Mouse (Mus musculus) bone marrow, adult 2 months (tissue): ENCODE results near the gene Afmid. TPM values are rescaled to one million over a fixed set of nuclear protein-coding genes. Genes with fewer than 3 reads are reported as not detected.

ENCODE experiments used
- H3K27ac ChIP-seq: fragments of 200-500 bp; 2 replicates; pipeline ENCODE4 v1.5.1; 2012; ENCODE audit warnings: low read depth, mild to moderate bottlenecking, control low read depth, inconsistent platforms, low read length; ENCODE audit not compliant: control insufficient read depth, poor library complexity, insufficient read depth
- H3K4me1 ChIP-seq: fragments of 200-500 bp; 2 replicates; pipeline ENCODE4 v1.6.1; 2011; ENCODE audit warnings: low read length; ENCODE audit not compliant: control insufficient read depth, insufficient read depth
- H3K4me3 ChIP-seq: fragments of 200-500 bp; replicated peaks from 2 replicates; pipeline ENCODE3; 2011; ENCODE audit warnings: mild to moderate bottlenecking, low read depth, low read length, control low read depth; ENCODE audit not compliant: control insufficient read depth
- CTCF ChIP-seq: fragments of 200-500 bp; IDR thresholded peaks from 2 replicates; pipeline ENCODE4 v1.5.1; 2011; ENCODE audit warnings: low read length, control low read depth; ENCODE audit not compliant: control insufficient read depth, insufficient read depth
- POLR2A ChIP-seq: fragments of 200-500 bp; IDR thresholded peaks from 2 replicates; pipeline ENCODE4 v1.6.1; 2011; ENCODE audit warnings: low read depth, mild to moderate bottlenecking, control low read depth, low read length, borderline replicate concordance; ENCODE audit not compliant: control insufficient read depth
- WGBS: fragments of 180-500 bp; shearing (Covaris S2); methylation state at CpG from one replicate; pipeline ENCODE4 v1.1.7; 2018; 5-methylcytosine and 5-hydroxymethylcytosine counted together
- polyA plus RNA-seq: library from polyadenylated mRNA; stranded (reverse); fragments of >200 nt; gene quantifications from 2 replicates; pipeline ENCODE4 v1.2.4, GENCODE M21; 2011; ENCODE audit warnings: low replicate concordance; ENCODE audit not compliant: missing spikeins, insufficient read depth, insufficient read length

The Afmid gene
- polyA plus RNA-seq, 1 experiment = 21.8 TPM

GRCm38 (mm10) chr11:117880977-117881358 is 55.2 kb downstream of the Afmid start:
- H3K27ac ChIP-seq = peak overlapping the region; percentile 4; the same call in 1 of the 2 replicates
- 75% methylated on average over 6 of the region's 6 CpGs for WGBS
- H3K4me1 ChIP-seq = peaks cover 11% of the 10 kb centered on the region
- TF ChIP-seq POLR2A (no peak), CTCF (no peak)
- no peak overlapping the region for H3K4me3 ChIP-seq

- H3K4me1 ChIP-seq = peaks cover 11% of the 10 kb centered on the region
- 2% methylated on average over 8 of the region's 8 CpGs for WGBS
- TF ChIP-seq CTCF = no peak
- no peak for TF ChIP-seq POLR2A
- H3K4me3 ChIP-seq = no peak overlapping the region
- H3K27ac ChIP-seq = no peak overlapping the region
Measured at GRCm38 (mm10) chr11:117881787-117882186, 56.1 kb downstream of the Afmid start.

- H3K4me3 ChIP-seq = no peak overlapping the region
- WGBS = 72% methylated on average over 1 of the region's 1 CpGs
- peaks cover 11% of the 10 kb centered on the region for H3K4me1 ChIP-seq
- no peak overlapping the region for H3K27ac ChIP-seq
- TF ChIP-seq CTCF = no peak
- no peak for TF ChIP-seq POLR2A
Measured at GRCm38 (mm10) chr11:117882208-117882607, 56.5 kb downstream of the Afmid start.

GRCm38 (mm10) chr11:117886000-117886399 is 60.3 kb downstream of the Afmid start:
- H3K4me1 ChIP-seq = peaks cover under 1% of the 10 kb centered on the region
- no peak overlapping the region for H3K4me3 ChIP-seq
- WGBS = 28% methylated on average over 5 of the region's 5 CpGs
- TF ChIP-seq CTCF (no peak), POLR2A (no peak)
- H3K27ac ChIP-seq = no peak overlapping the region

GRCm38 (mm10) chr11:117888168-117888852 is 62.6 kb downstream of the Afmid start:
- no peak for TF ChIP-seq POLR2A
- no peak for TF ChIP-seq CTCF
- no peak overlapping the region for H3K27ac ChIP-seq
- H3K4me3 ChIP-seq = no peak overlapping the region
- 87% methylated on average over 20 of the region's 20 CpGs for WGBS
- H3K4me1 ChIP-seq = no peaks in the 10 kb centered on the region

GRCm38 (mm10) chr11:117888853-117889822 is 63.4 kb downstream of the Afmid start:
- WGBS = 74% methylated on average over 33 of the region's 33 CpGs
- Histone ChIP-seq H3K4me1 (no peaks in the 10 kb centered on the region), H3K27ac (no peak overlapping the region), H3K4me3 (no peak overlapping the region)
- no peak for TF ChIP-seq CTCF
- no peak for TF ChIP-seq POLR2A

Other genes with a start within 250 kb of the Afmid start
- gene Tnrc6c, start 171.6 kb upstream of the Afmid start, polyA plus RNA-seq = 14.5 and 19.5 TPM in 2 replicates
- 32.6 and 51.1 TPM in 2 replicates for gene Tmc8, start 43.8 kb upstream of the Afmid start, polyA plus RNA-seq
- 129 and 194 TPM in 2 replicates for gene Tmc6, start 43.7 kb upstream of the Afmid start, polyA plus RNA-seq
- 13.5 and 16.7 TPM in 2 replicates for gene 6030468B19Rik, start 28.3 kb upstream of the Afmid start, polyA plus RNA-seq
- 9.5 and 12.3 TPM in 2 replicates for gene Gm20708, start 16.3 kb upstream of the Afmid start, polyA plus RNA-seq
- gene Syngr2, start 16.3 kb upstream of the Afmid start, polyA plus RNA-seq = 56.0 and 120 TPM in 2 replicates
- gene Tk1, start 168 bp downstream of the Afmid start, polyA plus RNA-seq = 145 and 156 TPM in 2 replicates
- 390 and 403 TPM in 2 replicates for gene Birc5, start 23.3 kb downstream of the Afmid start, polyA plus RNA-seq
- gene Tmem235, start 34.8 kb downstream of the Afmid start, polyA plus RNA-seq = not detected in 2 replicates
- gene Tha1, start 47.6 kb downstream of the Afmid start, polyA plus RNA-seq = 2.8 and 3.2 TPM in 2 replicates
- gene Socs3, start 144.1 kb downstream of the Afmid start, polyA plus RNA-seq = 3.4 and 9.6 TPM in 2 replicates
- 27.1 and 67.5 TPM in 2 replicates for gene Pgs1, start 160.4 kb downstream of the Afmid start, polyA plus RNA-seq